Mouse (Mus musculus) retina, embryonic 14.5 days (tissue): ENCODE measurements at regions not wholly inside any gene's neighbourhood (a gene's known extent, or its start where the extent isn't known, plus 50 kb on each side); places are given as distances from the start of the nearest gene placed in this dataset.
A peak's percentile ranks its signal among the peaks of the same experiment; 100 is the strongest.

Experiments
- DNase-seq: peaks from one replicate; pipeline ENCODE4 v3.0.0-alpha.2; 2015; ENCODE audit warnings: low spot score

DNA sequence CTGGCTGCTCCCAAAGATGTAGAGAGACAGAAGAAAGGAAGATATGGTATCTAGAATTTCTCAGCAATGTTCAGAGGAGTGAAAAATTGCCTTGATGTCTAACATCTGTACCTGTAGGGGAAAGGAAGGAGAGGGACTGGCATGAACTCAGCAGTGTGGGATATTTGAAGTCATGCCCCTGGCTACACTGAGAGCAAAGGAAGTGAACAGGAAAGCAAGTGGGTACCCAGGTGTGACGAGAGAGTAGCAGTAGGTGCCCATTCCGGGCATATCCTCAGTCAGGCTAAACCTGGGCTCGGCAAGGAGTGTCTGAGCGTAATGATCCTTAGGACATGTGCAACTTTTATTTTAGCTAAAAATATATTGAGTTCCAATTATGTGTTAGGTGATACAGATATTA lies 203.4 kb upstream of the Satb1 start:
- DNase-seq, result no peak

- no peak for DNase-seq
These were observed 198.0 kb upstream of the Satb1 start for GRCm38 (mm10) chr17:52031079-52031478.

- no peak for DNase-seq
These were observed 153.8 kb upstream of the Satb1 start for GRCm38 (mm10) chr17:51986920-51987319.

- DNase-seq, result no peak
These were observed 153.1 kb upstream of the Satb1 start for GRCm38 (mm10) chr17:51986212-51986611.

GRCm38 (mm10) chr17:51979126-51979525 lies 146.0 kb upstream of the Satb1 start:
- no peak for DNase-seq

DNA sequence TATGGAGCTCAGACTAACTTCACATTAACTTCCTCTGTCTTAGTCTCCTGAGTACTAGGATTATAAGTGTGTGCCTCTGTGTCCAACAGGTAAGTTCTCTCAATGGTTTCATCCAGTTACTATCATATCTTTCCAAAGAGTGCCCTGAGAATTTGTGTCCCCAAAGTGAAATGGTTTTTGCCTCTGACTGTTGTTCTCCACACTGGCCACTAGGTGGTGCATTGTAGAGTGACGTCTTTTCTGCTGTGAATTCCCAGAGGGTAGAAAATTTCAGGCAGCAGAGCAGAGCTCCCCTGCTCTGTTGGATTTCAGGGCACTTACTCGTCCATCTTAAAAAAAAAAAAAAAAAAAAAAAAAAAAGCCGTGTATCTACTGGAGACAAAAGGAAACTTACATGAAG lies 138.4 kb upstream of the Satb1 start:
- peak; percentile 29 for DNase-seq

GRCm38 (mm10) chr17:51966573-51967284 lies 133.6 kb upstream of the Satb1 start:
- no peak for DNase-seq

- no peak for DNase-seq
These were observed 129.5 kb upstream of the Satb1 start for GRCm38 (mm10) chr17:51962529-51963110.

GRCm38 (mm10) chr17:51961337-51961736 lies 128.2 kb upstream of the Satb1 start:
- DNase-seq, result no peak

- no peak for DNase-seq
These were observed 123.2 kb upstream of the Satb1 start for GRCm38 (mm10) chr17:51956275-51956674.

GRCm38 (mm10) chr17:51937707-51938106 lies 104.6 kb upstream of the Satb1 start:
- DNase-seq, result no peak

DNA sequence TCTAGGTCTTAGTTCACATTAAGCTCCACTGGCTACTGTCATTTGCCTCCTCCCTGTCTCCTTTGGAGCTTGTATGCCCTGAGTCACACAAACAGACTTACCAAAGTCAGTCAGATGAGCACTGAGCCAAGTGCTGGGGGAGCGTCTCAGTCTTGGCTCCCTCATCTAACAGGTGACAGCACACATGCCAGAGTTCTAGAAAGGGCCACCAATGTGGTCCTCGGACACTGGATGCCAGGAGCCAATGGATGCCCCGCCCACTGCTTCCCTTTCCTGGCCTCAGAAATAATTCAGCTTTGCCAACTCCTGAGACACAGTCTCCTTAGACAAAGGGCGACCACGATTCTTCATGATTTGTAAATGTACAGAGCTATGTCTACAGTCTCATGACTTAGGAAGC lies 103.0 kb upstream of the Satb1 start:
- DNase-seq, result no peak

GRCm38 (mm10) chr17:51926392-51926791 lies 93.3 kb upstream of the Satb1 start:
- no peak for DNase-seq

- no peak for DNase-seq
These were observed 73.9 kb upstream of the Satb1 start for GRCm38 (mm10) chr17:51907031-51907430.

DNA sequence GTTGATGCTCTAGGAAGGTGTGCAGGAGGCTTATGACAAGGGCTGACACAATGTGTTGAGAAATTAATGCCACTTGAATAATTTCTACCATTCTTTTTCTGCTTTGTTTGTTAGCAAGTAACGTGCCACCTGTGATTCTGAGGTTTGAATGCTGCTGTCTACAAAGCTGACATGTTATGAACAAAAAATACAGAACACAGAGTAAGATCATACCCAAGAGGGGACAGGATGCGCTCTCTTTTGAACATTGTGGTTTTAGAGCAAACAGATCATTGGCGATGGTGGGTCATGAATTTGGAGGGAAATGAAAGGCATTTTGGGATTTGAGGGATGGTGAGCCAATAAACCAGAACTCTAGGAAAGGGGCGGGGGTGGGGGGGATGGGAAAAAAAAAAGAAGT lies 73.3 kb upstream of the Satb1 start:
- no peak for DNase-seq

DNA sequence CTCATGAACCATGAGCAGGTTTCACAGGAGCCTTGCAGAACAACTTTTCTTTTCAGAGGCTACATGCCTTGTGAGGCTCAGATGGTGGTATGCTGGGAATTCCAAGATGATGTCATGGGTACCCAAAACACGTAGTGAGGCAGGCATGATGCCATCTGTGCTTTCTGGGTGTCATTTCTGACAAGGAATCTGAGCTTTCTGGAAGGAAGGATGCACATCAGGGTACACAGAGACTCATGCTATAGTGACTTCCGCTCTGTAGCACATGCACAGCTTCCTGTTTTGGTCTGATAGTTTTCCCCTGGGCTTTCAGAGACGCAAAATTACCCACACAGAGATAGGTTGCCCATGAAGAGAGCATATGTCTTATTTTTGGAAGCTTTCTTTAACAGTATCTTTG lies 70.8 kb upstream of the Satb1 start:
- no peak for DNase-seq

DNA sequence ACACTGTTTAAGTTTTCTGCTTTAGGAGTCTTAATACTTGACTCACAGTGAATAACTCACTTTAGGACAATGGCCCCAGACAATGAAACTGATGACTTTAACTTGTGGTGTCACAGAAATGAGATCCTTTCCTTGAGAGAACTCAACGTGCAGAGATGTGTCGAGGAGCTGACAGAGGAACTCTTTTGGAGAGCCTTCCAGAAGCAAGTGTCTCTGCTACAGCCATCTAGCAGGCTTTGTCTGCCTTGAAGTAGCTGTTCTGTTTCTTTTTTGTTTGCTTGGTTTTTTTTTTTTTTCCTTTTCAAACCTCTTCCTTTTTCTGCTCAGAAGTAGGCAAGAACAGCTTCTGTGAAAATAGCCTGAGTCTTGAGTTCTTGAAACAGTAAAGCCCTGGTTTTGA lies 66.3 kb upstream of the Satb1 start:
- DNase-seq, result no peak

DNA sequence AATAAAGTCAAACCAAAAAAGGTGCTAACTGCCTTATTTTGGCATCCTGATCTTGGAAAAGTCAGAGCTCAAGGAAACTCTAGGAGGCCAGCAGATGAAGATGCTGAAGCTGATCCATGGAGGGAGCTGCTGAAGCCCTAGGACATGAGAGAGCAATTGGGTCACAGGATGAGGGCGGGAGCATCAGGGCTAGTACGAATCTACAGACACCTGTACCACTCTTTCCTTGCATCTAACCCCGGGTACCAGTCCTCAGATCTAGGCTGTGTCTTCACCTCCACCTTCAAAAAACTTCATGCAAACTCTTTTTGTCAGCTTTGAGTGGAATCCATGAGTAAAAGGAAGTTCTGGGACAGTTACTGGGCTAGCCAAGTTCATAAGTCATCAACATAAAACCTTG lies 63.1 kb upstream of the Satb1 start:
- no peak for DNase-seq

DNA sequence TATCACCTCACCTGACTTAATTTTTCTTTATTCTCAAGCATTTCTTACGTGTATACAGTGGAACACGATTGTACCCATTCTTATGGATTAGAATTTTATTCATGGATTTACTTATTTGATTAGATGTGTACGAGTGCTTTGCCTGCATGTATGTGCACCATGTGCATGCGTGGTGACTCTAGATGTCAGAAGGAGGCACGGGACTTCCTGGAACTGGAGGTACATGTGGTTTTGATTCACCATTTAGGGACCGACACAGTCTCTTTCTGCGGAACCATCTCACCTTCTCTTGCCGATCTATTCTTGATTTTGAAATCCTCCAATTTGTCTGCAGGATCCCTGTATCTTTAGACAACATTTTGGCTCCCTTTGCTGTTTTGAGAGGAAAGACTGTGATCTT lies 61.2 kb upstream of the Satb1 start:
- no peak for DNase-seq

- DNase-seq, result no peak
These were observed 59.8 kb upstream of the Satb1 start for GRCm38 (mm10) chr17:51892856-51893255.

DNA sequence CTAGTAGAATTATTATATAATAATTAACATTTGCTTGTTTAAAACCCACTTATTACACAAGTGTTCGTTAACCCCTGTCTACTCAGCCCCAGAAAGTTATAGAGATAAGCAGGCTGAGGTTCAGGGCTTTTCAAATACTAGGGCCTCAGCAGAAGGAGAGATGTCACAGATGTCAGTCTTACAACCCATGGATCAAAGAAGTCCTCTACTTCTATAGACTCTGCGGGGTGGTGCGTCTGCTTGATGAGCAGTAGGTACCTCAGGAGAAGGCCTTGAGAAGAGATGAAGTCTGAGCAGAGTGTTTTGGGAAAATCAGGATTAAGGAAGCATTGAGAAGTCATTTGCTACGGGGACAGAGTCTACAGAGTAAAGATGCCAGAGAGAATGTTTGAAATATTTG lies 59.1 kb upstream of the Satb1 start:
- DNase-seq, result no peak
